8 mouse cellular contexts compared by ENCODE assay signal in genomic region chr7:120754671-120755070, GRCm38 (mm10). TPM values are rescaled to one million over a fixed set of nuclear protein-coding genes. Genes with fewer than 3 reads are reported as not detected.
A peak's percentile ranks its signal among the peaks of the same experiment; 100 is the strongest.
DNase-seq lines count a peak whose midpoint lies in the region; ATAC-seq lines count a peak whose summit lies in the region.

No protein-coding gene starts in this region.

- H3K4me1 ChIP-seq in embryonic facial prominence, embryonic 11.5 days (ENCODE audit: control insufficient read depth, insufficient read depth, low read length) = no peaks in the 10 kb centered on the region
- H3K4me1 ChIP-seq in liver, embryonic 13.5 days (replicated peaks) = no peaks in the 10 kb centered on the region
- H3K4me1 ChIP-seq in neural tube, embryonic 11.5 days (ENCODE audit: control insufficient read depth, insufficient read depth, low read length) = no peaks in the 10 kb centered on the region
- H3K4me1 ChIP-seq in stomach, embryonic 16.5 days (ENCODE audit: control insufficient read depth, insufficient read depth, low read length) = no peaks in the 10 kb centered on the region

- WGBS in embryonic facial prominence, embryonic 11.5 days = 11% methylated on average over 5 of the region's 5 CpGs
- WGBS in liver, embryonic 13.5 days (ENCODE audit: insufficient replicate concordance) = 10% methylated on average over 5 of the region's 5 CpGs
- WGBS in neural tube, embryonic 11.5 days = 8% methylated on average over 5 of the region's 5 CpGs
- 9% methylated on average over 5 of the region's 5 CpGs for WGBS in stomach, embryonic 16.5 days

- no peak overlapping the region for H3K27ac ChIP-seq in embryonic facial prominence, embryonic 11.5 days (replicated peaks; ENCODE audit: low read depth, low read length)
- no peak overlapping the region for H3K27ac ChIP-seq in liver, embryonic 13.5 days
- no peak overlapping the region for H3K27ac ChIP-seq in neural tube, embryonic 11.5 days (ENCODE audit: low read depth, low read length)
- no peak overlapping the region for H3K27ac ChIP-seq in stomach, embryonic 16.5 days (ENCODE audit: low read length)

- no peaks in the 10 kb centered on the region for H3K36me3 ChIP-seq in embryonic facial prominence, embryonic 11.5 days (replicated peaks; ENCODE audit: control insufficient read depth, insufficient read depth, low read depth, low read length)
- no peaks in the 10 kb centered on the region for H3K36me3 ChIP-seq in liver, embryonic 13.5 days
- no peaks in the 10 kb centered on the region for H3K36me3 ChIP-seq in neural tube, embryonic 11.5 days (ENCODE audit: control insufficient read depth, insufficient read depth, low read length)
- no peaks in the 10 kb centered on the region for H3K36me3 ChIP-seq in stomach, embryonic 16.5 days (ENCODE audit: control insufficient read depth, insufficient read depth, low read length)

- DNase-seq in A20 (ENCODE audit: low read depth, low spot score) = peak; percentile 78
- DNase-seq in adrenal gland, postnatal 25 days = peak; percentile 83
- DNase-seq in embryonic facial prominence, embryonic 11.5 days (ENCODE audit: low spot score) = peak; percentile 93
- DNase-seq in heart, adult 9 months (ENCODE audit: low spot score in 2 of 2) = peak; percentile 56 to 78
- peak; percentile 91 for DNase-seq in kidney, postnatal 10 days
- DNase-seq in liver, embryonic 13.5 days = peak; percentile 54
- peak; percentile 88 for DNase-seq in neural tube, embryonic 11.5 days (ENCODE audit: low spot score)

- no peaks in the 10 kb centered on the region for H3K27me3 ChIP-seq in embryonic facial prominence, embryonic 11.5 days (ENCODE audit: control insufficient read depth, insufficient read depth, low read length)
- H3K27me3 ChIP-seq in liver, embryonic 13.5 days = no peaks in the 10 kb centered on the region
- no peaks in the 10 kb centered on the region for H3K27me3 ChIP-seq in neural tube, embryonic 11.5 days (ENCODE audit: control insufficient read depth, insufficient read depth, low read length)
- H3K27me3 ChIP-seq in stomach, embryonic 16.5 days (ENCODE audit: control insufficient read depth, insufficient read depth, low read length) = no peaks in the 10 kb centered on the region

- no peak overlapping the region for H3K4me3 ChIP-seq in embryonic facial prominence, embryonic 11.5 days (ENCODE audit: low read depth, low read length)
- no peak overlapping the region for H3K4me3 ChIP-seq in liver, embryonic 13.5 days (replicated peaks)
- no peak overlapping the region for H3K4me3 ChIP-seq in neural tube, embryonic 11.5 days (ENCODE audit: low read depth, low read length)
- H3K4me3 ChIP-seq in stomach, embryonic 16.5 days (replicated peaks; ENCODE audit: low read length) = no peak overlapping the region

- no peak overlapping the region for H3K4me2 ChIP-seq in embryonic facial prominence, embryonic 11.5 days (ENCODE audit: low read depth, low read length)
- no peak overlapping the region for H3K4me2 ChIP-seq in liver, embryonic 13.5 days
- no peak overlapping the region for H3K4me2 ChIP-seq in neural tube, embryonic 11.5 days (ENCODE audit: low read depth)
- H3K4me2 ChIP-seq in stomach, embryonic 16.5 days (ENCODE audit: low read depth, low read length) = no peak overlapping the region

- no peaks in the 10 kb centered on the region for H3K9me3 ChIP-seq in embryonic facial prominence, embryonic 11.5 days (replicated peaks; ENCODE audit: control insufficient read depth, low read length)
- H3K9me3 ChIP-seq in liver, embryonic 13.5 days (replicated peaks) = no peaks in the 10 kb centered on the region
- no peaks in the 10 kb centered on the region for H3K9me3 ChIP-seq in neural tube, embryonic 11.5 days (ENCODE audit: control insufficient read depth, low read length)
- no peaks in the 10 kb centered on the region for H3K9me3 ChIP-seq in stomach, embryonic 16.5 days (replicated peaks; ENCODE audit: control insufficient read depth, low read length)

- no peak overlapping the region for H3K9ac ChIP-seq in embryonic facial prominence, embryonic 11.5 days (replicated peaks; ENCODE audit: low read length)
- no peak overlapping the region for H3K9ac ChIP-seq in liver, embryonic 13.5 days
- no peak overlapping the region for H3K9ac ChIP-seq in neural tube, embryonic 11.5 days (ENCODE audit: low read length)
- H3K9ac ChIP-seq in stomach, embryonic 16.5 days (ENCODE audit: low read length) = no peak overlapping the region

- ATAC-seq in embryonic facial prominence, embryonic 11.5 days (replicated peaks; ENCODE audit: insufficient number of reproducible peaks, low FRiP score, low TSS enrichment, low read depth) = peak; percentile 68; the same call in 1 of the 2 replicates
- ATAC-seq in liver, embryonic 13.5 days (ENCODE audit: low read depth) = no peak; the same call in 1 of the 2 replicates
- ATAC-seq in neural tube, embryonic 11.5 days (ENCODE audit: insufficient read depth, low FRiP score, low TSS enrichment) = peak; percentile 72; the same call in 1 of the 2 replicates
- ATAC-seq in stomach, embryonic 16.5 days (ENCODE audit: insufficient read depth, low FRiP score) = peak; percentile 82; the same call in 1 of the 2 replicates

RNA-seq across cellular contexts. Expression of gene Vwa3a, which starts 15.6 kb away (rescaled TPM):
- total RNA-seq in adrenal gland, postnatal 25 days (2021) = 2.4 and 2.9 TPM in 2 replicates
- 0.13 and 0.24 TPM in 2 replicates for polyA plus RNA-seq in embryonic facial prominence, embryonic 11.5 days (2014; fragmentation: Nextera tagmentation; extraction: Ambion mirVana)
- polyA plus RNA-seq in liver, embryonic 13.5 days (2015; fragmentation: Nextera tagmentation; extraction: Ambion mirVana) = 0.02 and 0.03 TPM in 2 replicates
- polyA plus RNA-seq in neural tube, embryonic 11.5 days (2014; fragmentation: Nextera tagmentation; extraction: Ambion mirVana) = 0.23 and 0.64 TPM in 2 replicates
- 0.32 and 0.43 TPM in 2 replicates for polyA plus RNA-seq in stomach, embryonic 16.5 days (2015; fragmentation: Nextera tagmentation; extraction: Ambion mirVana)

RNA-seq across cellular contexts. Expression of gene Gm5737, which starts 57.5 kb away (rescaled TPM):
- not detected in 2 replicates for total RNA-seq in adrenal gland, postnatal 25 days (2021)
- polyA plus RNA-seq in embryonic facial prominence, embryonic 11.5 days (2014; fragmentation: Nextera tagmentation; extraction: Ambion mirVana) = not detected in 2 replicates
- not detected in 2 replicates for polyA plus RNA-seq in liver, embryonic 13.5 days (2015; fragmentation: Nextera tagmentation; extraction: Ambion mirVana)
- polyA plus RNA-seq in neural tube, embryonic 11.5 days (2014; fragmentation: Nextera tagmentation; extraction: Ambion mirVana) = not detected in 2 replicates
- not detected in 2 replicates for polyA plus RNA-seq in stomach, embryonic 16.5 days (2015; fragmentation: Nextera tagmentation; extraction: Ambion mirVana)
